Mouse (Mus musculus): ENCODE results near the gene Plekha6.

The Plekha6 gene

GRCm38 (mm10) chr1:133213901-133214300 is 49.9 kb downstream of the Plekha6 start:
- in situ Hi-C loops (cut with MboI, MseI): no loop called here

- in situ Hi-C loops (cut with MboI, MseI): no loop called here
Measured at GRCm38 (mm10) chr1:133214672-133215359, 50.8 kb downstream of the Plekha6 start.

- in situ Hi-C loops (cut with MboI, MseI): no loop called here
Measured at GRCm38 (mm10) chr1:133215360-133215700, 51.3 kb downstream of the Plekha6 start.

- in situ Hi-C loops (cut with MboI, MseI): no loop called here
Measured at GRCm38 (mm10) chr1:133215753-133216152, 51.7 kb downstream of the Plekha6 start.

GRCm38 (mm10) chr1:133217031-133217430 is 53.0 kb downstream of the Plekha6 start:
- in situ Hi-C loops (cut with MboI, MseI): no loop called here

- in situ Hi-C loops (cut with MboI, MseI): no loop called here
Measured at GRCm38 (mm10) chr1:133219106-133219505, 55.1 kb downstream of the Plekha6 start.

GRCm38 (mm10) chr1:133221459-133221858 is 57.4 kb downstream of the Plekha6 start:
- in situ Hi-C loops (cut with MboI, MseI): no loop called here

GRCm38 (mm10) chr1:133222445-133222995 is 58.5 kb downstream of the Plekha6 start:
- in situ Hi-C loops (cut with MboI, MseI): no loop called here

- in situ Hi-C loops (cut with MboI, MseI): no loop called here
Measured at GRCm38 (mm10) chr1:133224674-133225073, 60.7 kb downstream of the Plekha6 start.

GRCm38 (mm10) chr1:133225137-133225536 is 61.1 kb downstream of the Plekha6 start:
- in situ Hi-C loops (cut with MboI, MseI): no loop called here

GRCm38 (mm10) chr1:133225561-133225960 is 61.6 kb downstream of the Plekha6 start:
- in situ Hi-C loops (cut with MboI, MseI): no loop called here

GRCm38 (mm10) chr1:133225963-133226660 is 62.1 kb downstream of the Plekha6 start:
- in situ Hi-C loops (cut with MboI, MseI): no loop called here

- in situ Hi-C loops (cut with MboI, MseI): no loop called here
Measured at GRCm38 (mm10) chr1:133226928-133227327, 62.9 kb downstream of the Plekha6 start.

- in situ Hi-C loops (cut with MboI, MseI): no loop called here
Measured at GRCm38 (mm10) chr1:133227378-133227777, 63.4 kb downstream of the Plekha6 start.

- in situ Hi-C loops (cut with MboI, MseI): no loop called here
Measured at GRCm38 (mm10) chr1:133228809-133229487, 64.9 kb downstream of the Plekha6 start.

- in situ Hi-C loops (cut with MboI, MseI): loop anchor here (10.0 kb wide), 1 partner anchor 793 kb away; no protein-coding TSS in a partner anchor
Measured at GRCm38 (mm10) chr1:133231523-133232193, 67.6 kb downstream of the Plekha6 start.

GRCm38 (mm10) chr1:133235909-133236308 is 71.9 kb downstream of the Plekha6 start:
- in situ Hi-C loops (cut with MboI, MseI): loop anchor here (10.0 kb wide), 1 partner anchor 789 kb away; no protein-coding TSS in a partner anchor

- in situ Hi-C loops (cut with MboI, MseI): loop anchor here (10.0 kb wide), 1 partner anchor 788 kb away; no protein-coding TSS in a partner anchor
Measured at GRCm38 (mm10) chr1:133236693-133237440, 72.9 kb downstream of the Plekha6 start.

- in situ Hi-C loops (cut with MboI, MseI): loop anchor here (10.0 kb wide), 1 partner anchor 787 kb away; no protein-coding TSS in a partner anchor
Measured at GRCm38 (mm10) chr1:133237670-133238069, 73.7 kb downstream of the Plekha6 start.

- in situ Hi-C loops (cut with MboI, MseI): loop anchor here (10.0 kb wide), 1 partner anchor 786 kb away; no protein-coding TSS in a partner anchor
Measured at GRCm38 (mm10) chr1:133239121-133239812, 75.3 kb downstream of the Plekha6 start.

Measured in T-helper 2 cell (primary cell).